Mouse (Mus musculus): ENCODE data around the gene Mob1a. TPM values are rescaled to one million over a fixed set of nuclear protein-coding genes. Genes with fewer than 3 reads are reported as not detected.

Gene Mob1a
- polyA plus RNA-seq (2012; rRNA removed): 17.9 and 23.5 TPM in 2 replicates

- TF ChIP-seq CTCF (conservative IDR thresholded peaks at IDR 0.05; ENCODE audit: insufficient read depth, insufficient read length, low read depth, low read length) (no peak), POLR2A (IDR thresholded peaks at IDR 0.05; ENCODE audit: low read depth, low read length) (peak; percentile 57)
These were observed at the start of gene Mob1a, which contains the start of gene Mthfd2 for GRCm38 (mm10) chr6:83325525-83326393. Gene Mob1a, plus strand, starts transcription at chr6:83326016. Gene Mthfd2, minus strand, starts transcription at chr6:83325908.

GRCm38 (mm10) chr6:83277151-83277550, 48.7 kb upstream of the Mob1a start:
- 72% methylated on average over 13 of the region's 13 CpGs for WGBS
- Histone ChIP-seq H3K27ac (ENCODE audit: insufficient read depth, low read depth, low read length) (no peak overlapping the region), H3K4me3 (ENCODE audit: insufficient read depth, low read depth, low read length) (no peak overlapping the region), H3K4me1 (ENCODE audit: control insufficient read depth, insufficient read depth, low read length) (no peaks in the 10 kb centered on the region), H3K27me3 (replicated peaks; ENCODE audit: control insufficient read depth, insufficient read depth, low read length) (no peaks in the 10 kb centered on the region), H3K36me3 (ENCODE audit: control insufficient read depth, insufficient read depth, low read length) (no peaks in the 10 kb centered on the region)
- no peak for DNase-seq
- TF ChIP-seq POLR2A (IDR thresholded peaks at IDR 0.05; ENCODE audit: low read depth, low read length) (no peak), CTCF (conservative IDR thresholded peaks at IDR 0.05; ENCODE audit: insufficient read depth, insufficient read length, low read depth, low read length) (no peak)

More at GRCm38 (mm10) chr6:83325525-83326393, at the start of gene Mob1a, which contains the start of gene Mthfd2:
- Histone ChIP-seq H3K4me1 (ENCODE audit: control insufficient read depth, insufficient read depth, low read length) (peaks cover 6% of the 10 kb centered on the region; the same call in 1 of the 2 replicates), H3K4me3 (ENCODE audit: insufficient read depth, low read depth, low read length) (peak within 1 kb of the TSS; percentile 71), H3K27me3 (replicated peaks; ENCODE audit: control insufficient read depth, insufficient read depth, low read length) (no peaks in the 10 kb centered on the region), H3K36me3 (ENCODE audit: control insufficient read depth, insufficient read depth, low read length) (peaks cover 6% of the 10 kb centered on the region), H3K27ac (ENCODE audit: insufficient read depth, low read depth, low read length) (peak within 1 kb of the TSS; percentile 86)
- DNase-seq: peak; percentile 98
- under 1% methylated on average over 64 of the region's 65 CpGs for WGBS

- H3K4me3 ChIP-seq (ENCODE audit: insufficient read depth, low read depth, low read length): no peak overlapping the region
- 30% methylated on average over 2 of the region's 2 CpGs for WGBS
- peak; percentile 48 for DNase-seq
These were observed 46.9 kb upstream of the Mob1a start for GRCm38 (mm10) chr6:83278881-83279280.

GRCm38 (mm10) chr6:83280256-83280955, 45.4 kb upstream of the Mob1a start:
- Histone ChIP-seq H3K4me3 (ENCODE audit: insufficient read depth, low read depth, low read length) (no peak overlapping the region), H3K36me3 (ENCODE audit: control insufficient read depth, insufficient read depth, low read length) (no peaks in the 10 kb centered on the region), H3K27me3 (replicated peaks; ENCODE audit: control insufficient read depth, insufficient read depth, low read length) (no peaks in the 10 kb centered on the region), H3K4me1 (ENCODE audit: control insufficient read depth, insufficient read depth, low read length) (no peaks in the 10 kb centered on the region), H3K27ac (ENCODE audit: insufficient read depth, low read depth, low read length) (no peak overlapping the region)
- peak; percentile 22 for DNase-seq
- 78% methylated on average over 8 of the region's 8 CpGs for whole genome bisulfite sequencing
- TF ChIP-seq CTCF (conservative IDR thresholded peaks at IDR 0.05; ENCODE audit: insufficient read depth, insufficient read length, low read depth, low read length) (peak; percentile 55), POLR2A (IDR thresholded peaks at IDR 0.05; ENCODE audit: low read depth, low read length) (no peak)

More at GRCm38 (mm10) chr6:83278881-83279280, 46.9 kb upstream of the Mob1a start:
- no peaks in the 10 kb centered on the region for H3K36me3 ChIP-seq (ENCODE audit: control insufficient read depth, insufficient read depth, low read length)
- no peaks in the 10 kb centered on the region for H3K4me1 ChIP-seq (ENCODE audit: control insufficient read depth, insufficient read depth, low read length)
- no peaks in the 10 kb centered on the region for H3K27me3 ChIP-seq (replicated peaks; ENCODE audit: control insufficient read depth, insufficient read depth, low read length)
- TF ChIP-seq CTCF (conservative IDR thresholded peaks at IDR 0.05; ENCODE audit: insufficient read depth, insufficient read length, low read depth, low read length) (peak; percentile 82), POLR2A (IDR thresholded peaks at IDR 0.05; ENCODE audit: low read depth, low read length) (no peak)
- no peak overlapping the region for H3K27ac ChIP-seq (ENCODE audit: insufficient read depth, low read depth, low read length)

- WGBS: 85% methylated on average over 7 of the region's 7 CpGs
- TF ChIP-seq POLR2A (IDR thresholded peaks at IDR 0.05; ENCODE audit: low read depth, low read length) (no peak), CTCF (conservative IDR thresholded peaks at IDR 0.05; ENCODE audit: insufficient read depth, insufficient read length, low read depth, low read length) (no peak)
- Histone ChIP-seq H3K27me3 (replicated peaks; ENCODE audit: control insufficient read depth, insufficient read depth, low read length) (no peaks in the 10 kb centered on the region), H3K4me3 (ENCODE audit: insufficient read depth, low read depth, low read length) (no peak overlapping the region), H3K4me1 (ENCODE audit: control insufficient read depth, insufficient read depth, low read length) (no peaks in the 10 kb centered on the region), H3K36me3 (ENCODE audit: control insufficient read depth, insufficient read depth, low read length) (no peaks in the 10 kb centered on the region), H3K27ac (ENCODE audit: insufficient read depth, low read depth, low read length) (no peak overlapping the region)
- no peak for DNase-seq
These were observed 25.2 kb upstream of the Mob1a start for GRCm38 (mm10) chr6:83300447-83301229.

GRCm38 (mm10) chr6:83301294-83301693, 24.5 kb upstream of the Mob1a start:
- TF ChIP-seq POLR2A (IDR thresholded peaks at IDR 0.05; ENCODE audit: low read depth, low read length): no peak
- H3K27me3 ChIP-seq (replicated peaks; ENCODE audit: control insufficient read depth, insufficient read depth, low read length): no peaks in the 10 kb centered on the region
- WGBS: 81% methylated on average over 2 of the region's 2 CpGs
- DNase-seq: no peak
- no peak overlapping the region for H3K4me3 ChIP-seq (ENCODE audit: insufficient read depth, low read depth, low read length)
- no peaks in the 10 kb centered on the region for H3K36me3 ChIP-seq (ENCODE audit: control insufficient read depth, insufficient read depth, low read length)
- no peaks in the 10 kb centered on the region for H3K4me1 ChIP-seq (ENCODE audit: control insufficient read depth, insufficient read depth, low read length)
- no peak overlapping the region for H3K27ac ChIP-seq (ENCODE audit: insufficient read depth, low read depth, low read length)
